Mouse (Mus musculus): Measurements from ENCODE around the gene Sh3bp4. TPM values are rescaled to one million over a fixed set of nuclear protein-coding genes. Genes with fewer than 3 reads are reported as not detected.

Sh3bp4 gene
- total and polyA plus RNA-seq, 3 experiments, result not detected

- peaks cover 89% of the 10 kb centered on the region for H3K9me3 ChIP-seq (replicated peaks; ENCODE audit: low read length)
- dilution Hi-C loops (cut with MboI; ENCODE audit: extremely low pct_ligation_motif_present, extremely low pct_unique_long_range_greater_than_20kb, low sequenced_read_pairs), result no loop called here
- no peak for DNase-seq (ENCODE audit: extremely low read depth)
Observed at GRCm38 (mm10) chr1:89131018-89131540, 60.9 kb downstream of the Sh3bp4 start.

GRCm38 (mm10) chr1:89131707-89132106 is 61.5 kb downstream of the Sh3bp4 start:
- no peak overlapping the region for H3K27ac ChIP-seq (ENCODE audit: insufficient read depth, low read depth)
- H3K4me1 ChIP-seq (ENCODE audit: control insufficient read depth in 1 of 2, insufficient read depth in 2 of 2), result no peaks in the 10 kb centered on the region
- H3K4me3 ChIP-seq (replicated peaks in 1 of 3; ENCODE audit: low read depth in 2 of 3, low read length in 2 of 3, poor library complexity in 1 of 3), result no peak overlapping the region
- H3K9me3 ChIP-seq (replicated peaks; ENCODE audit: low read length), result peaks cover 94% of the 10 kb centered on the region
- no peaks in the 10 kb centered on the region for H3K27me3 ChIP-seq (replicated peaks)
- H3K36me3 ChIP-seq (replicated peaks in 1 of 2; ENCODE audit: control insufficient read depth in 1 of 2, insufficient read depth in 1 of 2, low read length in 1 of 2), result no peaks in the 10 kb centered on the region
- TF ChIP-seq MAZ (IDR thresholded peaks at IDR 0.05; ENCODE audit: low read depth, low read length), result no peak
- no peak for TF ChIP-seq MEF2A (IDR thresholded peaks at IDR 0.05; ENCODE audit: borderline replicate concordance, low read depth, low read length)
- TF ChIP-seq KAT2A (IDR thresholded peaks at IDR 0.05; ENCODE audit: insufficient replicate concordance, low read length), result no peak
- no peak for TF ChIP-seq SIN3A (IDR thresholded peaks at IDR 0.05; ENCODE audit: low read length)
- H3K79me2 ChIP-seq (replicated peaks; ENCODE audit: control insufficient read depth, extremely low read depth, insufficient read depth, poor library complexity, severe bottlenecking), result no peaks in the 10 kb centered on the region
- DNase-seq (ENCODE audit: extremely low read depth), result no peak
- in situ Hi-C loops (cut with MboI; ENCODE audit: low pct_ligation_motif_present, low pct_unique_long_range_greater_than_20kb, low sequenced_read_pairs), result no loop called here
- dilution Hi-C loops (cut with MboI; ENCODE audit: extremely low pct_ligation_motif_present, extremely low pct_unique_long_range_greater_than_20kb, low sequenced_read_pairs), result no loop called here
- H3K4me2 ChIP-seq (ENCODE audit: insufficient read depth, low read depth, poor library complexity, severe bottlenecking), result no peak overlapping the region
- no peak overlapping the region for H3K9ac ChIP-seq (ENCODE audit: insufficient read depth, low read depth)

More at GRCm38 (mm10) chr1:89131018-89131540, 60.9 kb downstream of the Sh3bp4 start:
- Histone ChIP-seq H3K79me2 (replicated peaks; ENCODE audit: control insufficient read depth, extremely low read depth, insufficient read depth, poor library complexity, severe bottlenecking) (no peaks in the 10 kb centered on the region), H3K4me1 (ENCODE audit: control insufficient read depth in 1 of 2, insufficient read depth in 2 of 2) (no peaks in the 10 kb centered on the region), H3K4me2 (ENCODE audit: insufficient read depth, low read depth, poor library complexity, severe bottlenecking) (no peak overlapping the region), H3K9ac (ENCODE audit: insufficient read depth, low read depth) (no peak overlapping the region), H3K27ac (ENCODE audit: insufficient read depth, low read depth) (no peak overlapping the region), H3K36me3 (replicated peaks in 1 of 2; ENCODE audit: control insufficient read depth in 1 of 2, insufficient read depth in 1 of 2, low read length in 1 of 2) (no peaks in the 10 kb centered on the region), H3K4me3 (replicated peaks in 1 of 3; ENCODE audit: low read depth in 2 of 3, low read length in 2 of 3, poor library complexity in 1 of 3) (no peak overlapping the region), H3K27me3 (replicated peaks) (no peaks in the 10 kb centered on the region)
- in situ Hi-C loops (cut with MboI; ENCODE audit: low pct_ligation_motif_present, low pct_unique_long_range_greater_than_20kb, low sequenced_read_pairs), result no loop called here
- TF ChIP-seq SMC3 (IDR thresholded peaks at IDR 0.05; ENCODE audit: low read depth, low read length) (no peak), MEF2A (IDR thresholded peaks at IDR 0.05; ENCODE audit: borderline replicate concordance, low read depth, low read length) (no peak), E2F4 (IDR thresholded peaks at IDR 0.05; ENCODE audit: insufficient replicate concordance, low read depth, low read length) (no peak), IRF4 (IDR thresholded peaks at IDR 0.05; ENCODE audit: low read depth, low read length) (no peak), PAX5 (IDR thresholded peaks at IDR 0.05; ENCODE audit: low read length) (no peak), CHD1 (IDR thresholded peaks at IDR 0.05; ENCODE audit: low read depth, low read length) (no peak), NELFE (IDR thresholded peaks at IDR 0.05; ENCODE audit: low read depth, low read length) (no peak), MAZ (IDR thresholded peaks at IDR 0.05; ENCODE audit: low read depth, low read length) (no peak), POLR2A (IDR thresholded peaks at IDR 0.05; ENCODE audit: low read depth, low read length) (no peak), NRF1 (IDR thresholded peaks at IDR 0.05; ENCODE audit: low read depth, low read length) (no peak), JUN (IDR thresholded peaks at IDR 0.05; ENCODE audit: insufficient read depth, low read depth, low read length) (no peak), JUND (conservative IDR thresholded peaks at IDR 0.05; ENCODE audit: low read depth, low read length) (no peak), ZKSCAN1 (IDR thresholded peaks at IDR 0.05; ENCODE audit: borderline replicate concordance, low read depth, low read length) (no peak), USF2 (conservative IDR thresholded peaks at IDR 0.05; ENCODE audit: low read depth, low read length) (no peak)
